Mouse (Mus musculus) MEL (cell line): ENCODE results near the gene 5730455P16Rik. TPM values are rescaled to one million over a fixed set of nuclear protein-coding genes. Genes with fewer than 3 reads are reported as not detected.

Experiments used
- DNase-seq: peaks from one replicate; pipeline ENCODE4 v3.0.0; 2011; ENCODE audit warnings: low read depth, low spot score
- H3K27ac ChIP-seq: 2 replicates; pipeline ENCODE4 v1.5.1; 2012; ENCODE audit warnings: low read depth, mild to moderate bottlenecking, control low read depth, low read length, moderate library complexity; ENCODE audit not compliant: control insufficient read depth
- H3K27me3 ChIP-seq, 2 experiments: fragments of 150-350 bp in 1 of 2; sonication (generic) in 1 of 2; 2 replicates each; pipeline ENCODE4 v1.6.1; 2012; ENCODE audit warnings: low read length in 2 of 2, mild to moderate bottlenecking in 2 of 2, improper control_type of control experiment in 1 of 2, moderate library complexity in 1 of 2; ENCODE audit not compliant: insufficient read depth in 2 of 2, control insufficient read depth in 1 of 2
- H3K36me3 ChIP-seq, 2 experiments: 2 replicates each; pipeline ENCODE4 v1.6.1; 2012 to 2014; ENCODE audit warnings: low read length in 2 of 2, improper control_type of control experiment in 1 of 2, inconsistent platforms in 1 of 2, mild to moderate bottlenecking in 1 of 2; ENCODE audit not compliant: insufficient read depth in 2 of 2, control insufficient read depth in 1 of 2
- H3K4me1 ChIP-seq, 2 experiments: fragments of 150-350 bp in 1 of 2; sonication (generic) in 1 of 2; 2 replicates each; pipeline ENCODE4 v1.6.1; 2012; ENCODE audit warnings: low read length in 2 of 2, improper control_type of control experiment in 1 of 2, mild to moderate bottlenecking in 1 of 2; ENCODE audit not compliant: insufficient read depth in 2 of 2, control insufficient read depth in 1 of 2
- H3K4me3 ChIP-seq, 2 experiments: fragments of 150-350 bp in 1 of 2; sonication (generic) in 1 of 2; 2 replicates each; pipeline ENCODE4 v1.5.1; 2012; ENCODE audit warnings: low read depth in 2 of 2, low read length in 2 of 2, mild to moderate bottlenecking in 2 of 2, moderate library complexity in 2 of 2, control low read depth in 1 of 2, improper control_type of control experiment in 1 of 2; ENCODE audit not compliant: control insufficient read depth in 1 of 2, insufficient read depth in 1 of 2
- H3K79me2 ChIP-seq: 2 replicates; pipeline ENCODE4 v1.6.1; 2012; ENCODE audit warnings: mild to moderate bottlenecking, low read length, moderate library complexity; ENCODE audit not compliant: control insufficient read depth, poor library complexity, insufficient read depth
- H3K9ac ChIP-seq: 2 replicates; pipeline ENCODE4 v1.6.1; 2012; ENCODE audit warnings: low read depth, mild to moderate bottlenecking, control low read depth, low read length, moderate library complexity; ENCODE audit not compliant: control insufficient read depth, poor library complexity, severe bottlenecking
- H3K9me3 ChIP-seq: fragments of 150-350 bp; sonication (generic); replicated peaks from 2 replicates; pipeline ENCODE4 v1.6.1; 2012; ENCODE audit warnings: mild to moderate bottlenecking, low read length, improper control_type of control experiment, moderate library complexity; ENCODE audit not compliant: insufficient read depth
- BHLHE40 ChIP-seq: IDR thresholded peaks from 2 replicates; pipeline ENCODE4 v1.6.1; 2012; ENCODE audit warnings: low read depth, mild to moderate bottlenecking, inconsistent platforms, low read length, improper control_type of control experiment, borderline replicate concordance
- CHD1 ChIP-seq: IDR thresholded peaks from 2 replicates; pipeline ENCODE4 v1.6.1; 2012; ENCODE audit warnings: low read depth, mild to moderate bottlenecking, inconsistent platforms, low read length, improper control_type of control experiment
- CHD2 ChIP-seq: IDR thresholded peaks from 2 replicates; pipeline ENCODE4 v1.6.1; 2011; ENCODE audit warnings: low read length, improper control_type of control experiment
- CTCF ChIP-seq, 3 experiments: IDR thresholded peaks in 2 of 3; conservative IDR thresholded peaks in 1 of 3; 2 replicates each; pipeline ENCODE4 v1.5.1; 2011 to 2012; ENCODE audit warnings: low read length in 3 of 3, low read depth in 2 of 3, mild to moderate bottlenecking in 2 of 3, improper control_type of control experiment in 1 of 3, inconsistent platforms in 1 of 3, mixed read lengths in 1 of 3, moderate library complexity in 1 of 3; ENCODE audit not compliant: control insufficient read depth in 1 of 3, insufficient read depth in 1 of 3, poor library complexity in 1 of 3, severe bottlenecking in 1 of 3
- E2F4 ChIP-seq: IDR thresholded peaks from 2 replicates; pipeline ENCODE4 v1.6.1; 2011; ENCODE audit warnings: low read depth, low read length, improper control_type of control experiment, borderline replicate concordance
- ELF1 ChIP-seq: IDR thresholded peaks from 2 replicates; pipeline ENCODE4 v1.6.1; 2014; ENCODE audit warnings: low read depth, mild to moderate bottlenecking, inconsistent platforms, low read length, improper control_type of control experiment, moderate library complexity
- EP300 ChIP-seq, 2 experiments: IDR thresholded peaks; 2 replicates each; pipeline ENCODE4 v1.6.1; 2011; ENCODE audit warnings: improper control_type of control experiment in 2 of 2, low read length in 2 of 2, low read depth in 1 of 2, mild to moderate bottlenecking in 1 of 2
- ETS1 ChIP-seq: IDR thresholded peaks from 2 replicates; pipeline ENCODE4 v1.6.1; 2012; ENCODE audit warnings: low read depth, mild to moderate bottlenecking, inconsistent platforms, low read length, improper control_type of control experiment, moderate library complexity
- GABPA ChIP-seq: IDR thresholded peaks from 2 replicates; pipeline ENCODE4 v1.6.1; 2012; ENCODE audit warnings: low read depth, mild to moderate bottlenecking, inconsistent platforms, low read length, improper control_type of control experiment, moderate library complexity
- GATA1 ChIP-seq: IDR thresholded peaks from 2 replicates; pipeline ENCODE4 v1.6.1; 2011; ENCODE audit warnings: low read depth, low read length, improper control_type of control experiment
- JUND ChIP-seq: IDR thresholded peaks from 2 replicates; pipeline ENCODE4 v1.6.1; 2011; ENCODE audit warnings: low read depth, mild to moderate bottlenecking, improper control_type of control experiment, low read length
- KAT2A ChIP-seq: conservative IDR thresholded peaks from 2 replicates; pipeline ENCODE4 v1.6.1; 2012; ENCODE audit warnings: low read depth, low read length, improper control_type of control experiment, inconsistent platforms
- MAX ChIP-seq: IDR thresholded peaks from 2 replicates; pipeline ENCODE4 v1.6.1; 2011; ENCODE audit warnings: low read length, improper control_type of control experiment
- MAZ ChIP-seq: IDR thresholded peaks from 2 replicates; pipeline ENCODE4 v1.6.1; 2012; ENCODE audit warnings: low read depth, mild to moderate bottlenecking, inconsistent platforms, low read length, improper control_type of control experiment
- MEF2A ChIP-seq: IDR thresholded peaks from 2 replicates; pipeline ENCODE4 v1.6.1; 2014; ENCODE audit warnings: low read depth, mild to moderate bottlenecking, inconsistent platforms, low read length, improper control_type of control experiment; ENCODE audit not compliant: poor library complexity, insufficient replicate concordance, severe bottlenecking; ENCODE audit errors: extremely low read depth
- MXI1 ChIP-seq: IDR thresholded peaks from 2 replicates; pipeline ENCODE4 v1.6.1; 2011; ENCODE audit warnings: mild to moderate bottlenecking, low read depth, low read length, improper control_type of control experiment
- MYB ChIP-seq: IDR thresholded peaks from 2 replicates; pipeline ENCODE4 v1.6.1; 2011; ENCODE audit warnings: mild to moderate bottlenecking, low read depth, low read length, improper control_type of control experiment
- MYC ChIP-seq: IDR thresholded peaks from 2 replicates; pipeline ENCODE4 v1.6.1; 2011; ENCODE audit warnings: low read depth, mild to moderate bottlenecking, low read length, improper control_type of control experiment, moderate library complexity
- NELFE ChIP-seq: IDR thresholded peaks from 2 replicates; pipeline ENCODE4 v1.6.1; 2011; ENCODE audit warnings: low read depth, low read length, improper control_type of control experiment
- NRF1 ChIP-seq: IDR thresholded peaks from 2 replicates; pipeline ENCODE4 v1.6.1; 2014; ENCODE audit warnings: low read depth, mild to moderate bottlenecking, inconsistent platforms, low read length, improper control_type of control experiment, moderate library complexity; ENCODE audit not compliant: poor library complexity, insufficient read depth, severe bottlenecking
- POLR2A ChIP-seq, 2 experiments: IDR thresholded peaks; 2 replicates each; pipeline ENCODE4 v1.6.1; 2011 to 2012; ENCODE audit warnings: low read length in 2 of 2, mild to moderate bottlenecking in 2 of 2, control low read depth in 1 of 2, improper control_type of control experiment in 1 of 2, low read depth in 1 of 2, moderate library complexity in 1 of 2; ENCODE audit not compliant: control insufficient read depth in 1 of 2, insufficient read depth in 1 of 2, poor library complexity in 1 of 2
- POLR2AphosphoS2 ChIP-seq: IDR thresholded peaks from 2 replicates; pipeline ENCODE4 v1.6.1; 2011; ENCODE audit warnings: low read length, improper control_type of control experiment
- POLR2AphosphoS5 ChIP-seq: IDR thresholded peaks from 2 replicates; pipeline ENCODE4 v1.6.1; 2012; ENCODE audit warnings: low read depth, borderline replicate concordance, mild to moderate bottlenecking, inconsistent platforms, low read length, moderate library complexity, mixed read lengths
- RAD21 ChIP-seq: IDR thresholded peaks from 2 replicates; pipeline ENCODE4 v1.6.1; 2011; ENCODE audit warnings: mild to moderate bottlenecking, low read depth, low read length, improper control_type of control experiment
- RCOR1 ChIP-seq: IDR thresholded peaks from 2 replicates; pipeline ENCODE4 v1.6.1; 2012; ENCODE audit warnings: low read depth, mild to moderate bottlenecking, inconsistent platforms, low read length, improper control_type of control experiment
- SIN3A ChIP-seq: IDR thresholded peaks from 2 replicates; pipeline ENCODE4 v1.6.1; 2012; ENCODE audit warnings: low read length, improper control_type of control experiment, inconsistent platforms
- SMC3 ChIP-seq: IDR thresholded peaks from 2 replicates; pipeline ENCODE4 v1.6.1; 2011; ENCODE audit warnings: low read depth, low read length, improper control_type of control experiment
- TAL1 ChIP-seq: IDR thresholded peaks from 2 replicates; pipeline ENCODE4 v1.6.1; 2012; ENCODE audit warnings: mild to moderate bottlenecking, inconsistent platforms, low read length, moderate library complexity, mixed read lengths
- TBP ChIP-seq: IDR thresholded peaks from 2 replicates; pipeline ENCODE4 v1.8.0; 2011; ENCODE audit warnings: low read depth, low read length, improper control_type of control experiment
- TCF12 ChIP-seq: IDR thresholded peaks from 2 replicates; pipeline ENCODE4 v1.6.1; 2014; ENCODE audit warnings: low read depth, mild to moderate bottlenecking, inconsistent platforms, low read length, improper control_type of control experiment, moderate library complexity
- UBTF ChIP-seq: IDR thresholded peaks from 2 replicates; pipeline ENCODE4 v1.6.1; 2012; ENCODE audit warnings: low read depth, mild to moderate bottlenecking, inconsistent platforms, low read length, improper control_type of control experiment, moderate library complexity, borderline replicate concordance; ENCODE audit not compliant: insufficient read depth
- USF1 ChIP-seq: IDR thresholded peaks from 2 replicates; pipeline ENCODE4 v1.6.1; 2014; ENCODE audit warnings: low read depth, mild to moderate bottlenecking, inconsistent platforms, low read length, improper control_type of control experiment, moderate library complexity
- USF2 ChIP-seq, 2 experiments: IDR thresholded peaks; 2 replicates each; pipeline ENCODE4 v1.6.1; 2011 to 2012; ENCODE audit warnings: improper control_type of control experiment in 2 of 2, low read length in 2 of 2, borderline replicate concordance in 1 of 2, inconsistent platforms in 1 of 2, low read depth in 1 of 2, mild to moderate bottlenecking in 1 of 2; ENCODE audit not compliant: insufficient read depth in 1 of 2
- ZC3H11A ChIP-seq: IDR thresholded peaks from 2 replicates; pipeline ENCODE4 v1.6.1; 2012; ENCODE audit warnings: low read depth, mild to moderate bottlenecking, inconsistent platforms, low read length, improper control_type of control experiment
- ZKSCAN1 ChIP-seq: IDR thresholded peaks from 2 replicates; pipeline ENCODE4 v1.6.1; 2012; ENCODE audit warnings: low read depth, mild to moderate bottlenecking, inconsistent platforms, low read length, improper control_type of control experiment, moderate library complexity
- ZMIZ1 ChIP-seq: IDR thresholded peaks from 2 replicates; pipeline ENCODE4 v1.6.1; 2012; ENCODE audit warnings: low read depth, mild to moderate bottlenecking, inconsistent platforms, low read length, improper control_type of control experiment, moderate library complexity
- ZNF384 ChIP-seq: IDR thresholded peaks from 2 replicates; pipeline ENCODE4 v1.6.1; 2012; ENCODE audit warnings: low read depth, mild to moderate bottlenecking, inconsistent platforms, low read length, improper control_type of control experiment
- polyA plus RNA-seq, 2 experiments: library from polyadenylated mRNA; stranded (reverse) in 1 of 2; unstranded in 1 of 2; fragments of >175 nt in 1 of 2; fragments of >200 nt in 1 of 2; gene quantifications; 2 replicates each; pipeline versions ENCODE4 v1.2.1 to v1.2.4; 2012; ENCODE audit warnings: low replicate concordance in 2 of 2, low read depth in 1 of 2; ENCODE audit not compliant: insufficient read length in 2 of 2, insufficient read depth in 1 of 2, missing spikeins in 1 of 2
- total RNA-seq: library from RNA; depleted of rRNA; stranded (reverse); fragments of 300-350 nt; gene quantifications from 2 replicates; pipeline ENCODE4 v1.2.3, GENCODE M21; 2012

Gene 5730455P16Rik
- total and polyA plus RNA-seq, 3 experiments: 9.5 to 10.1 TPM; not detected in 1

- H3K27ac ChIP-seq: peak overlapping the region; percentile 65
- H3K9ac ChIP-seq: 0 out of 2 replicates have a peak overlapping the region, but pooled peaks have one; percentile 15
- no peaks in the 10 kb centered on the region for H3K9me3 ChIP-seq
- no peaks in the 10 kb centered on the region for H3K27me3 ChIP-seq
- H3K79me2 ChIP-seq: peaks cover 13% of the 10 kb centered on the region
- peaks cover 25 to 37% of the 10 kb centered on the region in 2 experiments for H3K4me1 ChIP-seq
- peaks cover 0 to 35% of the 10 kb centered on the region in 2 experiments; a peak in 2 of 4 replicates for H3K36me3 ChIP-seq
- 0 out of 4 replicates have a peak overlapping the region, but pooled peaks have one; percentile 2 to 8 for H3K4me3 ChIP-seq
- peak; percentile 83 for DNase-seq
- TF ChIP-seq ZC3H11A: no peak
- no peak for TF ChIP-seq E2F4
- TF ChIP-seq TCF12: peak; percentile 60; the same call in 1 of the 2 replicates
- no peak for TF ChIP-seq GABPA
- no peak for TF ChIP-seq CTCF (IDR thresholded peaks at IDR 0.05 in 2 of 3, conservative IDR thresholded peaks at IDR 0.05 in 1 of 3; ENCODE audit: control insufficient read depth in 1 of 3, insufficient read depth in 1 of 3, low read depth in 2 of 3, low read length in 3 of 3, poor library complexity in 1 of 3, severe bottlenecking in 1 of 3)
- peak; percentile 78 for TF ChIP-seq SIN3A
- TF ChIP-seq MAX: no peak; the same call in 1 of the 2 replicates
- 0 out of 2 replicates have a peak, but pooled peaks have one; percentile 33 for TF ChIP-seq MAZ
- TF ChIP-seq BHLHE40: peak; percentile 56; the same call in 1 of the 2 replicates
- no peak for TF ChIP-seq NRF1
- TF ChIP-seq ELF1: no peak
- no peak for TF ChIP-seq TAL1
- no peak for TF ChIP-seq TBP
- TF ChIP-seq SMC3: no peak
- TF ChIP-seq POLR2AphosphoS5: no peak
- peak; percentile 60; the same call in 1 of the 2 replicates for TF ChIP-seq MXI1
- TF ChIP-seq USF1: 0 out of 2 replicates have a peak, but pooled peaks have one; percentile 25
- no peak for TF ChIP-seq MEF2A
- TF ChIP-seq GATA1: peak; percentile 85
- TF ChIP-seq KAT2A: no peak
- no peak for TF ChIP-seq ZNF384
- no peak for TF ChIP-seq UBTF
- 0 out of 2 replicates have a peak, but pooled peaks have one; percentile 39 for TF ChIP-seq JUND
- no peak for TF ChIP-seq POLR2A (IDR thresholded peaks at IDR 0.05; ENCODE audit: control insufficient read depth in 1 of 2, insufficient read depth in 1 of 2, low read depth in 1 of 2, low read length in 2 of 2, poor library complexity in 1 of 2)
- no peak; the same call in 1 of the 2 replicates for TF ChIP-seq CHD1
- peak; percentile 63 for TF ChIP-seq RCOR1
- TF ChIP-seq ZKSCAN1: no peak
- peak; percentile 98 for TF ChIP-seq ETS1
- TF ChIP-seq RAD21: no peak
- no peak for TF ChIP-seq POLR2AphosphoS2
- TF ChIP-seq USF2 (IDR thresholded peaks at IDR 0.05; ENCODE audit: borderline replicate concordance in 1 of 2, insufficient read depth in 1 of 2, low read depth in 1 of 2, low read length in 2 of 2): no peak
- peak; percentile 70 to 84; a peak in 3 of 4 replicates for TF ChIP-seq EP300 (IDR thresholded peaks at IDR 0.05; ENCODE audit: low read depth in 1 of 2, low read length in 2 of 2)
- peak; percentile 84 for TF ChIP-seq MYC
- no peak for TF ChIP-seq CHD2
- TF ChIP-seq NELFE: no peak
- TF ChIP-seq ZMIZ1: no peak
- TF ChIP-seq MYB: no peak
Observed at GRCm38 (mm10) chr11:80424691-80425090, 46.9 kb upstream of the 5730455P16Rik start.
